Mouse (Mus musculus): ENCODE data around the gene Mipep.
A peak's percentile ranks its signal among the peaks of the same experiment; 100 is the strongest.

Mipep gene

GRCm38 (mm10) chr14:60757265-60757664 is 27.1 kb upstream of the Mipep start:
- no peak for DNase-seq (ENCODE audit: low spot score in 2 of 2)

DNA sequence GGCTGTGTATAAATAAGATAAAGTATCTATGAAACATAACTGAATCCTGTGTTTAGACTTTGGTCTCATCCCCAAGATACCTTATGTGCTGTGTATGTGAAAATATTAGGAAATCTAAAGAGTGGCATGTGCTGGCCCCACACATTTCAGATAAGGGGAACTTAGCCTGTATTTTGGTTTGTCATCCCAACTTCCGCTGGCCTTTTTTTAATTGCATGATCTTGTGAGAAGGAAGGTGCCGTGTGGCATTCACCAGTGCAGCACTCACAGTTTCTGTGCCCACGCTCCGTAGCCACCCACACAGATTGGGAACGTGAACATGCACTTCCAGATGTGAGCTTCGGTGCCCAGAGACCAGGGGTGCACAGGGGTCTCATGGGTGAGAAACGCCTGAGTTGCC is 26.7 kb upstream of the Mipep start:
- DNase-seq (ENCODE audit: low spot score in 2 of 2) = no peak

DNA sequence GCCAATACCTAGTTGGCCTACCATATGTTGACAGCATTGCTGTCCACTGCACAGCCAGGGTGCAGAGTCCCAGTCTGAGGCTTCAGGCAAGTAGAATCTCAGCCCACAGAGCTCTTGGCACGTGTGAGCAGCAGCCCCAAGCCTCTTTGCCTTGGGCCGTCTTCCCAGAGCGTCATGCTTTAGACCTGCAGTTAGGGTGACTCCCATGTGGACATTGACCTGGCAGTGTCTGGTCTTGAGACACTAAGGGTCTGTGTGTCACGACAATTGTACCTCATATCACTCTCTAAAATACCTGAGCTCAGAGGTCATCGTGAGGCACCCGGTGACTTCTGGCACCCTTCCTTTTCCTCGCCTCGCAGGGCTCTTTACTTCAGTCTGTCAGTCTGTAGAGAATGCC is 25.3 kb upstream of the Mipep start:
- DNase-seq (ENCODE audit: low spot score in 2 of 2) = no peak

GRCm38 (mm10) chr14:60761801-60762200 is 22.6 kb upstream of the Mipep start:
- no peak for DNase-seq (ENCODE audit: low spot score in 2 of 2)

- DNase-seq (ENCODE audit: low spot score in 2 of 2) = no peak
These were observed 21.6 kb upstream of the Mipep start for GRCm38 (mm10) chr14:60762754-60763153.

GRCm38 (mm10) chr14:60763746-60764145 is 20.6 kb upstream of the Mipep start:
- DNase-seq (ENCODE audit: low spot score in 2 of 2) = no peak

DNA sequence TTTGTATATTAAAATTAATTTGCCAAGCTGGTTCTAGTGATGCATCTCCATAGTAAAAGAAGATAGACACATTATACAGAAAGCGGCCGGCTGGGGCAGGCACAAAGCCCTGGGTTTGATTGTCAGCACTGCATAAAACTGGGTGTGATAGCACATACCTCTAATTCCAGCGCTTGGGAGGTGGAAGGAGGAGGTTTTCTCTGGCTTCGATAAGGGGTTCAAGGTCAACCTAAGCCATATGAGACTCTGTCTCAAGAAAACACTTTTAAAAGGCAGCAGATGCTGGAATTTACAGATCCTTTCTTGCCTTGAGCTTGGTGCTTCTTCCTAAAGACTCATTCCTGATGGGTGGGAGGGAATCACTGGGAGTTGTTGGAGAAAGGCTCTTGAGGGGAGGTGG is 19.8 kb upstream of the Mipep start:
- no peak for DNase-seq (ENCODE audit: low spot score in 2 of 2)

DNA sequence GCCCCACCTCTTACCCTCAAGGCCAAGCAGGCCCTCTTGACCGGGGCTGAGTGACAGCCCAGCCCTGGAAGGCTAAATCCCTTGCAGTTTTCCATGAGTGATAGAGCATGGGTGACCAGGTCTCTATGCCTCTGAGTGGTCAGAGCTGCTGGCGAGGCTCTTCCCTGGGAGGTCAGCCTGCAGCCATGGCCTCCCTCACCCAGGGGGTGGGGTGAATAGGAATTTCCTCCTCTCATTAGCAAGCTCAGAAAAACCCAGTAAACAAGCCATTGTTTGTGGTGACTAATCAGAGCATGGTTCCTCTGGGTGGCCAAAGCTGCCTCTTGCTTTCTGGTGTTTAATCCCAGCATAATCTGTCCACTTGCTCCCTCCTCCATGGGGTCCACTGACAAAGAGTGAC is 19.3 kb upstream of the Mipep start:
- no peak for DNase-seq (ENCODE audit: low spot score in 2 of 2)

- no peak for DNase-seq (ENCODE audit: low spot score in 2 of 2)
These were observed 16.5 kb upstream of the Mipep start, which contains the start of gene C1qtnf9 for GRCm38 (mm10) chr14:60767884-60768283. Gene C1qtnf9 (plus strand): TSS chr14:60768134.

DNA sequence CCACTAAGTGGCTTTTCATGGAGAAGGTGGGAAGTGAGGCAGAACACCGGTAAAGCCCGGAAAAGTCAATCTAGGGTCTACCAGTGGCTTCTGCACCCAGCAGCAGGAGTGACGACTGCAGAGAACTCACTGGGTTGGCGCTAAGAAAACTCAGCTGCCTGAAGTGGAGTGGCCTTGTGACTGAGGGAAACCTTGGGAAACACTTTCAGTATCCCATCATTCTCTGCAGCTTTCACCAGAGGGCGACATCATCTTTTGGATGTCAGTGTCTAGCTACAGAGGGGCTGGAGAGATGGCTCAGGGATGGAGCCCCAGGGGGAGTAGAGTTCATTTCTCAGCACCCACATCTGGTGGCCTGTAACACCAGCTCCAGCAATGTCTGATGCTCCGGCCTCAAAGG is 15.0 kb upstream of the Mipep start:
- no peak for DNase-seq (ENCODE audit: low spot score in 2 of 2)

DNA sequence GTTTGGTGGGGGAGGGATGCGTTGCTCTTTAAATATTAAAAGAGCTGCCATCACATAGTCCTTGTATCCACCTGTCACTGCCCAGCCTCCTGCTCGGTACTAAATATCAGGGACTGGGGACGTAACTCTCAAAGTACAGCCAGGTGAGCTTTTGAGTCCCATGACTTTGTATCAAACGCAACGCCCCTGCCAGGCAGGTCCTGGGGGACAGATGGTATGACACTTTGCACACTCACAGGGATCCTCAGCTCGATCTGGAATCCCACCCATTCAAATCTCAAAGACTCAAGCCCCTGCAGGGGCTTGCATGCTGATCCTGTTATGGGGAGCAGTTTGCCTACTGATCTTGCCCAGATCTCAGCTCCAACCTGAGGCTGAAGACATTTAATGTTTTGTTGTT is 13.8 kb upstream of the Mipep start:
- no peak for DNase-seq (ENCODE audit: low spot score in 2 of 2)

DNA sequence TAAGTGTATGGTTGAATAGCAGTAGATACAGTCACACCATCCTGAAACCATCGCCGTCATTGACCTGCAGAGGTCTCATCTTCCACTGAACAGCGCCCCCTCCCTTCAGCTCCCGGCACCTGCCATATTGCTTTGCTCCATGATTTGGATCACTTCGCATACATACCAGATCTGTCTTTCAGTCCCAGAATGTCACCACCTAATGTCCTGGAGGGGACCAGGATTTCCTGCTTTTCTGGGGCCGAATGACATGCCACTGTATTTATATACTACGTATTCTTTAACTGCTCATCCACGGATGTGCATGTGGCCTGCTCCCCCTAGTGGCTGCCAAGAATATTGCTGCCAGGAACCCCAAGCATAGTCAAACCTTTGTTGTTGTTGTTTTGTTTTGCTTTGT is 13.3 kb upstream of the Mipep start:
- DNase-seq (ENCODE audit: low spot score in 2 of 2) = peak; percentile 34 to 76

- DNase-seq (ENCODE audit: low spot score in 2 of 2) = no peak
These were observed 10.9 kb upstream of the Mipep start for GRCm38 (mm10) chr14:60773476-60773875.

DNA sequence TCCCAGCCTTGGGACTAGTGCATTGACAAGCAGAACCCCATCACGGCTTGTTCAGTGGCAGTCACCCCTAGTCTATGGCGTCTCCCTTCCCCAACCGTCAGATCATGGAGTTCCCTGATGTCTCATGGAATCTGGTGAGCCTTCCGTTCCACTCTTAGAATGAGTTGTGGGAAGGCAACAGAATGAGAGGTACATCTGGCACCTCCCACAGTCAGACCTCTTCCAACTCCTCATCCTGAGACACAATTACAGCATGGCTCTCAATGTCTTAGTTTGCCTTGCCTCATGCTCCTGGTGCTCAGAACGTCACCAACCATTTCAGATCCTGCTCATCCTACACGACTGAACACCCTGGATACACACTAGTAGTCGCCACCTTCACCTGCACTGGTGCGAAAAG is 7.9 kb upstream of the Mipep start:
- no peak for DNase-seq (ENCODE audit: low spot score in 2 of 2)

GRCm38 (mm10) chr14:60777485-60777919 is 6.9 kb upstream of the Mipep start:
- no peak for DNase-seq (ENCODE audit: low spot score in 2 of 2)

- no peak for DNase-seq (ENCODE audit: low spot score in 2 of 2)
These were observed 5.2 kb upstream of the Mipep start for GRCm38 (mm10) chr14:60779198-60779597.

GRCm38 (mm10) chr14:60782121-60782656 is 2.2 kb upstream of the Mipep start:
- no peak for DNase-seq (ENCODE audit: low spot score in 2 of 2)

DNA sequence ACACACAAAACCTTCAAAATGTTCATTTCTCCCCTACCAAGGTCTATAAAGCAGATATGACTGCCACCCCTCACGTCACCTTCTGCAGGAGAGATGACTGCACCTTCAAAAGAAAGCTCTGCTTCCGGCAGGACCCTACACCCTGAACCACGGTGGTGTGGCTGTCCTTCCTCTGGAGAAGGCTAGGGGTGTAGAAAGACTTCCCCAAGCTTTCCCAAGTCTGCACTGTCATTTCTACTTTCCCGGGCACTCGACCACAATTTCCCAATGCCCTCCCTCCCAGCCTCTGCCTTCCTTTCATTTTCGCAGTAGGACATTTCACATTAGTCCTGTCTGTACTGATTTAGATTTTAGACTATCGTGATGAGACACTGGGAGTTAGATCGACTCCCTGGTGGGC is 1.2 kb upstream of the Mipep start:
- DNase-seq (ENCODE audit: low spot score in 2 of 2) = no peak

DNA sequence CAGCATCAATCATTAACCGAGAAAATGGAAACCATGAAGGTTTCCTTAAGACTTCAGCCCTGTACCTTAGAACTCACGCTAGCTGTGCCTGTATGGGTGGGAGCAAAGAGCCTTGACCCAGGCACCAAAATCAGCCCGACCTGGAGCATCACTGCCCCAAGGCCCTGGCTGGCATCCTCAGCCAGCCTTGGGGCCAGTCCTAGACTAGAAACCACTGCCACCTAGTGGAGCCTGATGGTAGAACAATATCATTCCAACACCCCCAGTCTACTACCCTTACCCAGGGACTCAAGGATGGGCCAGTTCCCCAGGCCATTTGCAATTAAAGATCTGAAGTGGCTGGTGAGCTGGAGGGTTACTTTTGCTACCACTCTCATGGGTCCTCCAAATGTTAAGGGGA is 5.7 kb downstream of the Mipep start:
- DNase-seq (ENCODE audit: low spot score in 2 of 2) = no peak

GRCm38 (mm10) chr14:60796600-60797322 is 12.4 kb downstream of the Mipep start:
- no peak for DNase-seq (ENCODE audit: low spot score in 2 of 2)

GRCm38 (mm10) chr14:60797596-60797995 is 13.2 kb downstream of the Mipep start:
- DNase-seq (ENCODE audit: low spot score in 2 of 2) = no peak

- DNase-seq (ENCODE audit: low spot score in 2 of 2) = no peak
These were observed 14.3 kb downstream of the Mipep start for GRCm38 (mm10) chr14:60798721-60799120.

All from urinary bladder, postnatal 4 days (tissue).